In the genomic region with DNA sequence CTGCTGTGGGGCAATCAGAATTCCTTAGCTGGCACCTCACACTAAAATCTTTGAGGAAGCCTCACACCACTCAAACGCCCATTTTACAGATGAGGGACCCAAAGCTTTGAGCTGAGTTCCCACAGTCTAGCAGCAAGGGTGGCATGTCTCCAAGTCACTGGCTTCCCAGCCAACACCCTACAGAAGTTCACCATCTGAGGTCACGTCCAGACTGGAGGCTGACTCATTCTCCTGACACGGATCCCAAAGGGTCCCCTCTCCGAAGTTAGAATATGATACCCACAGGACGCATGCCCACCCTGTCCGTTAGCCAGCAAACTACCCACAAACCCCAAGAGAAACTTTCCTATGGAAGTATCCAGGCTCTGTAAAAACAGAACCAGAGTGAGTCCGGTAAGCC, we compare ENCODE assay signal across 15 mouse cellular contexts. TPM values are rescaled to one million over a fixed set of nuclear protein-coding genes. Genes with fewer than 3 reads are reported as not detected.
DNase-seq lines count a peak whose midpoint lies in the region; ATAC-seq and TF ChIP-seq lines count a peak whose summit lies in the region.
"Had no signal": no experiment of that assay in that cellular context is flagged by ENCODE, and none has a peak within 500 bp of the region (broad histone marks: within the 10 kb centered on the region; RNA-seq: fewer than 3 reads in every experiment).

No protein-coding gene starts in this region.

- no peak overlapping the region for H3ac ChIP-seq in C2C12 (ENCODE audit: control insufficient read depth, insufficient read length, low read depth)

- no peak for ATAC-seq in limb, embryonic 15.5 days (ENCODE audit: insufficient number of reproducible peaks, low FRiP score, low TSS enrichment, low read depth)
- ATAC-seq: forebrain, embryonic 16.5 days; hindbrain, postnatal 0 days had no signal

- no peak overlapping the region for H3K9ac ChIP-seq in limb, embryonic 15.5 days
- H3K9ac ChIP-seq: lung, embryonic 15.5 days had no signal

- TF ChIP-seq CTCF in C2C12 (IDR thresholded peaks at IDR 0.05; ENCODE audit: control insufficient read depth, insufficient read depth, insufficient read length), result no peak

- H3K36me3 ChIP-seq in C2C12 (ENCODE audit: control insufficient read depth, insufficient read depth), result peaks cover 50% of the 10 kb centered on the region
- no peaks in the 10 kb centered on the region for H3K36me3 ChIP-seq in limb, embryonic 15.5 days
- H3K36me3 ChIP-seq: lung, embryonic 15.5 days had no signal

- WGBS in limb, embryonic 15.5 days, result 65% methylated on average over 7 of the region's 7 CpGs

- H3K4me1 ChIP-seq in limb, embryonic 15.5 days, result peaks cover 61% of the 10 kb centered on the region

- H3K27me3 ChIP-seq in C2C12 (ENCODE audit: control insufficient read depth, insufficient read depth, insufficient read length), result no peaks in the 10 kb centered on the region
- H3K27me3 ChIP-seq in limb, embryonic 15.5 days, result no peaks in the 10 kb centered on the region
- H3K27me3 ChIP-seq: lung, embryonic 15.5 days had no signal

- DNase-seq in kidney, postnatal 25 days, result peak; percentile 44 to 58
- no peak for DNase-seq in kidney, adult 9 months
- peak; percentile 77 for DNase-seq in NIH3T3 (ENCODE audit: low read depth)
- DNase-seq in cerebellum, adult 11 months, result no peak
- no peak for DNase-seq in frontal cortex, adult 2 months (ENCODE audit: extremely low spot score in 1 of 2, low spot score in 1 of 2)
- DNase-seq: cerebellum, adult 2 months; gastrocnemius, postnatal 25 days; kidney, adult 18-20 months; thymus, postnatal 25 days had no signal

- no peak overlapping the region for H3K4me3 ChIP-seq in C2C12 (ENCODE audit: insufficient read depth, poor library complexity, severe bottlenecking)
- no peak overlapping the region for H3K4me3 ChIP-seq in limb, embryonic 15.5 days
- H3K4me3 ChIP-seq: layer of hippocampus, adult 2 months; lung, embryonic 15.5 days had no signal

- H3K79me3 ChIP-seq in C2C12 (ENCODE audit: low read depth), result peaks cover 41% of the 10 kb centered on the region

- H3K9me3 ChIP-seq in limb, embryonic 15.5 days, result no peaks in the 10 kb centered on the region
- H3K9me3 ChIP-seq: lung, embryonic 15.5 days had no signal

- H3K4me2 ChIP-seq in limb, embryonic 15.5 days, result no peak overlapping the region
- H3K4me2 ChIP-seq: lung, embryonic 15.5 days had no signal

- peak overlapping the region; percentile 57; the same call in 1 of the 2 replicates for H3K27ac ChIP-seq in limb, embryonic 15.5 days
- H3K27ac ChIP-seq: hindbrain, postnatal 0 days; lung, embryonic 15.5 days had no signal

- H3K79me2 ChIP-seq in C2C12 (ENCODE audit: control insufficient read depth, insufficient read depth), result peaks cover 73% of the 10 kb centered on the region

TF ChIP-seq in C2C12, 6 proteins besides CTCF, POLR2A, EP300 and RAD21:
- TF ChIP-seq MAX (IDR thresholded peaks at IDR 0.05), result peak; percentile 42
- no peak for TF ChIP-seq MYOG (IDR thresholded peaks at IDR 0.05; ENCODE audit: control insufficient read depth, extremely low read depth, insufficient read length)
- peak; percentile 53 for TF ChIP-seq FOSL1 (IDR thresholded peaks at IDR 0.05; ENCODE audit: insufficient read depth, low read length, poor library complexity, severe bottlenecking)
- TF ChIP-seq USF1 (IDR thresholded peaks at IDR 0.05; ENCODE audit: low read depth), result no peak
- TF ChIP-seq CEBPB (IDR thresholded peaks at IDR 0.05; ENCODE audit: low read depth), result no peak
- no peak for TF ChIP-seq MYOD1 (IDR thresholded peaks at IDR 0.05; ENCODE audit: control insufficient read depth, insufficient read length, low read depth)

RNA-seq across cellular contexts. Expression of a gene that starts 39.1 kb away (rescaled TPM):
- 56.1 TPM for polyA plus RNA-seq in C2C12 (2012; fragmentation: generic; extraction: Trizol)
- 36.2 and 36.3 TPM in 2 replicates for polyA plus RNA-seq in limb, embryonic 15.5 days (2015; fragmentation: Nextera tagmentation; extraction: Ambion mirVana)
- 8.0 and 8.4 TPM in 2 replicates for polyA plus RNA-seq in frontal cortex, adult 2 months (2012; rRNA removed)

Comparison
In these comparisons a context has a peak if more than half of its experiments do, and no peak if none do; other contexts are left out.
1. DNase-seq: peak in kidney, postnatal 25 days (2 of 2) and NIH3T3 (single experiment); none in kidney, adult 9 months (single experiment), cerebellum, adult 11 months (single experiment) and frontal cortex, adult 2 months (0 of 2).